Mouse (Mus musculus): ENCODE measurements around the gene A930018P22Rik. TPM values are rescaled to one million over a fixed set of nuclear protein-coding genes. Genes with fewer than 3 reads are reported as not detected.

Gene A930018P22Rik
- polyA plus RNA-seq, 1 experiment from 2014 or later, result 0.53 TPM

DNA sequence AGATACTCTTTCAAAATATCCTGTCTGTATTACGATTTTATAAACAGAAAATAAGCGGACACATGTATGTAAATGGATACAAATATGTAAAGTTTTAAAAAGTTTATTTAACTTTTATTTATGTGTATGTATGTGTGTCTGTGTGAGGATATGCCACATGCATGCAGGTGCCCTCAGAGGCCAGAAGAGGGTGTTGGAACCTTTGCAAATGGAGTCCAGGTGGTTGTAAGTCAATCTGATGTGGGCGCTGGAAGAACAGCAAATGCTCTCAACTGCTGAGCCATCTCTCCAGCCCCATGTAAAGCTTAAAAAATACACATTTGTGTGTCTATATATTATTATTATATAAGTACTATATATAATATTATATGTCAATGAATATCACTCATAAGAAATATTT is 50.9 kb downstream of the A930018P22Rik start:
- ATAC-seq (replicated peaks; ENCODE audit: insufficient number of reproducible peaks, low FRiP score, low TSS enrichment), result no peak
- Histone ChIP-seq H3K4me1 (ENCODE audit: control insufficient read depth, insufficient read depth, low read length) (peaks cover 17% of the 10 kb centered on the region), H3K36me3 (ENCODE audit: control insufficient read depth, insufficient read depth, low read length) (no peaks in the 10 kb centered on the region), H3K9me3 (replicated peaks; ENCODE audit: control insufficient read depth, low read length) (no peaks in the 10 kb centered on the region), H3K9ac (ENCODE audit: low read depth, low read length) (no peak overlapping the region), H3K27me3 (ENCODE audit: control insufficient read depth, insufficient read depth, low read length) (no peaks in the 10 kb centered on the region), H3K4me3 (ENCODE audit: low read depth, low read length) (no peak overlapping the region), H3K27ac (ENCODE audit: low read depth, low read length) (no peak overlapping the region), H3K4me2 (no peak overlapping the region)
- WGBS (ENCODE audit: insufficient replicate concordance), result 88% methylated on average over 3 of the region's 3 CpGs

Other genes with a start within 250 kb of the A930018P22Rik start
- 27.9 TPM in 2 replicates for gene Lmo2, start 164.8 kb upstream of the A930018P22Rik start, polyA plus RNA-seq (2014; fragmentation: Nextera tagmentation; extraction: Ambion mirVana)
- 43.2 and 46.8 TPM in 2 replicates for gene Fbxo3, start 95.0 kb upstream of the A930018P22Rik start, polyA plus RNA-seq (2014; fragmentation: Nextera tagmentation; extraction: Ambion mirVana)
- 1.1 and 2.2 TPM in 2 replicates for gene 4931422A03Rik, start 94.4 kb upstream of the A930018P22Rik start, polyA plus RNA-seq (2014; fragmentation: Nextera tagmentation; extraction: Ambion mirVana)
- not detected in 2 replicates for gene Gm10912, start 56.9 kb upstream of the A930018P22Rik start, polyA plus RNA-seq (2014; fragmentation: Nextera tagmentation; extraction: Ambion mirVana)
- gene Gm10799, start 54.2 kb upstream of the A930018P22Rik start, polyA plus RNA-seq (2014; fragmentation: Nextera tagmentation; extraction: Ambion mirVana), result not detected in 2 replicates
- 8.7 and 15.7 TPM in 2 replicates for gene Cd59b, start 52.9 kb upstream of the A930018P22Rik start, polyA plus RNA-seq (2014; fragmentation: Nextera tagmentation; extraction: Ambion mirVana)
- gene Cd59a, start 27.0 kb upstream of the A930018P22Rik start, polyA plus RNA-seq (2014; fragmentation: Nextera tagmentation; extraction: Ambion mirVana), result 89.4 and 89.9 TPM in 2 replicates

All from heart, embryonic 11.5 days (tissue).